Mouse (Mus musculus) forebrain, embryonic 15.5 days (tissue): ENCODE results near the gene Gucd1. TPM values are rescaled to one million over a fixed set of nuclear protein-coding genes. Genes with fewer than 3 reads are reported as not detected.

Experiments
- ATAC-seq: fragments of 200-750 bp; cut with Nextera tagmentation; replicated peaks from 2 replicates; pipeline ENCODE4 v1.8.0; 2017; ENCODE audit warnings: mild to moderate bottlenecking, moderate TSS enrichment, moderate library complexity
- H3K27ac ChIP-seq: fragments of 300-500 bp; sonication (generic); replicated peaks from 2 replicates; pipeline ENCODE4 v1.5.1; 2015; ENCODE audit warnings: mild to moderate bottlenecking, inconsistent platforms
- H3K27me3 ChIP-seq: fragments of 300-500 bp; sonication (generic); 2 replicates; pipeline ENCODE4 v1.6.1; 2015; ENCODE audit warnings: inconsistent platforms
- H3K36me3 ChIP-seq: fragments of 300-500 bp; sonication (generic); 2 replicates; pipeline ENCODE4 v1.6.1; 2015; ENCODE audit warnings: mild to moderate bottlenecking, inconsistent platforms
- H3K4me1 ChIP-seq: fragments of 300-500 bp; sonication (generic); 2 replicates; pipeline ENCODE4 v1.6.1; 2015; ENCODE audit warnings: inconsistent platforms
- H3K4me2 ChIP-seq: fragments of 300-500 bp; sonication (generic); replicated peaks from 2 replicates; pipeline ENCODE4 v1.6.1; 2015; ENCODE audit warnings: mild to moderate bottlenecking, inconsistent platforms
- H3K4me3 ChIP-seq: fragments of 300-500 bp; sonication (generic); 2 replicates; pipeline ENCODE4 v1.5.1; 2015; ENCODE audit warnings: mild to moderate bottlenecking, inconsistent platforms
- H3K9ac ChIP-seq: fragments of 300-500 bp; sonication (generic); replicated peaks from 2 replicates; pipeline ENCODE4 v1.6.1; 2015; ENCODE audit warnings: mild to moderate bottlenecking, inconsistent platforms
- H3K9me3 ChIP-seq: fragments of 300-500 bp; sonication (generic); 2 replicates; pipeline ENCODE4 v1.6.1; 2016; ENCODE audit warnings: inconsistent platforms
- WGBS: fragments of 180-500 bp; shearing (Covaris S2); methylation state at CpG from one replicate; pipeline ENCODE4 v1.1.7; 2015; ENCODE audit warnings: mixed read lengths; 5-methylcytosine and 5-hydroxymethylcytosine counted together
- polyA plus RNA-seq: library from polyadenylated mRNA; unstranded; fragments of >200 nt; fragmentation: Nextera tagmentation; extraction: Ambion mirVana; gene quantifications from 2 replicates; pipeline ENCODE4 v1.2.1, GENCODE M21; 2015

The Gucd1 gene
- polyA plus RNA-seq, 1 experiment from 2014 or later = 20.1 TPM

GRCm38 (mm10) chr10:75451036-75451786 lies 66.6 kb downstream of the Gucd1 start:
- Histone ChIP-seq H3K27ac (no peak overlapping the region), H3K36me3 (no peaks in the 10 kb centered on the region)
- ATAC-seq = peak; percentile 53; the same call in 1 of the 2 replicates

GRCm38 (mm10) chr10:75450331-75450730 lies 67.4 kb downstream of the Gucd1 start:
- H3K27ac ChIP-seq = no peak overlapping the region
- no peaks in the 10 kb centered on the region for H3K36me3 ChIP-seq
- no peaks in the 10 kb centered on the region for H3K9me3 ChIP-seq
- WGBS = 89% methylated on average over 8 of the region's 8 CpGs
- ATAC-seq = no peak
- no peaks in the 10 kb centered on the region for H3K27me3 ChIP-seq
- H3K4me2 ChIP-seq = no peak overlapping the region
- no peak overlapping the region for H3K4me3 ChIP-seq
- peaks cover 16% of the 10 kb centered on the region for H3K4me1 ChIP-seq
- no peak overlapping the region for H3K9ac ChIP-seq

More at GRCm38 (mm10) chr10:75451036-75451786, 66.6 kb downstream of the Gucd1 start:
- WGBS = 15% methylated on average over 10 of the region's 10 CpGs
- Histone ChIP-seq H3K27me3 (no peaks in the 10 kb centered on the region), H3K9ac (no peak overlapping the region), H3K4me3 (no peak overlapping the region), H3K4me2 (no peak overlapping the region), H3K4me1 (peaks cover 20% of the 10 kb centered on the region), H3K9me3 (no peaks in the 10 kb centered on the region)

- no peak for ATAC-seq
- Histone ChIP-seq H3K27me3 (no peaks in the 10 kb centered on the region), H3K9ac (no peak overlapping the region), H3K4me3 (no peak overlapping the region), H3K27ac (no peak overlapping the region), H3K9me3 (no peaks in the 10 kb centered on the region), H3K4me1 (peaks cover 16% of the 10 kb centered on the region), H3K36me3 (no peaks in the 10 kb centered on the region), H3K4me2 (no peak overlapping the region)
- WGBS = 82% methylated on average over 6 of the region's 6 CpGs
Observed at GRCm38 (mm10) chr10:75448806-75449420, 68.9 kb downstream of the Gucd1 start.

- H3K4me3 ChIP-seq = no peak overlapping the region
- no peak overlapping the region for H3K4me2 ChIP-seq
- no peaks in the 10 kb centered on the region for H3K36me3 ChIP-seq
- ATAC-seq = no peak
- peaks cover 16% of the 10 kb centered on the region for H3K4me1 ChIP-seq
- no peak overlapping the region for H3K27ac ChIP-seq
- no peaks in the 10 kb centered on the region for H3K27me3 ChIP-seq
- no peaks in the 10 kb centered on the region for H3K9me3 ChIP-seq
- no peak overlapping the region for H3K9ac ChIP-seq
- 78% methylated on average over 11 of the region's 11 CpGs for WGBS
Observed at GRCm38 (mm10) chr10:75447489-75447888, 70.3 kb downstream of the Gucd1 start.

- Histone ChIP-seq H3K36me3 (no peaks in the 10 kb centered on the region), H3K4me2 (no peak overlapping the region), H3K9ac (no peak overlapping the region), H3K4me3 (no peak overlapping the region), H3K27me3 (no peaks in the 10 kb centered on the region), H3K27ac (no peak overlapping the region), H3K4me1 (peaks cover 14% of the 10 kb centered on the region), H3K9me3 (no peaks in the 10 kb centered on the region)
- ATAC-seq = no peak
- WGBS = 71% methylated on average over 13 of the region's 13 CpGs
Observed at GRCm38 (mm10) chr10:75446501-75447083, 71.2 kb downstream of the Gucd1 start.

GRCm38 (mm10) chr10:75445030-75445429 lies 72.7 kb downstream of the Gucd1 start:
- no peak for ATAC-seq
- WGBS = 63% methylated on average over 8 of the region's 8 CpGs
- peaks cover 5% of the 10 kb centered on the region; the same call in 1 of the 2 replicates for H3K4me1 ChIP-seq
- no peaks in the 10 kb centered on the region for H3K9me3 ChIP-seq
- no peak overlapping the region for H3K27ac ChIP-seq
- no peak overlapping the region for H3K4me3 ChIP-seq
- H3K27me3 ChIP-seq = no peaks in the 10 kb centered on the region
- no peak overlapping the region for H3K9ac ChIP-seq
- no peak overlapping the region for H3K4me2 ChIP-seq
- no peaks in the 10 kb centered on the region for H3K36me3 ChIP-seq

- Histone ChIP-seq H3K9me3 (no peaks in the 10 kb centered on the region), H3K4me2 (no peak overlapping the region), H3K36me3 (no peaks in the 10 kb centered on the region), H3K27ac (0 out of 2 replicates have a peak overlapping the region, but pooled peaks have one; percentile 8), H3K9ac (no peak overlapping the region), H3K27me3 (no peaks in the 10 kb centered on the region), H3K4me3 (no peak overlapping the region), H3K4me1 (peaks cover 7% of the 10 kb centered on the region; the same call in 1 of the 2 replicates)
- WGBS = 78% methylated on average over 19 of the region's 19 CpGs
- ATAC-seq = peak; percentile 73
Observed at GRCm38 (mm10) chr10:75444111-75444826, 73.5 kb downstream of the Gucd1 start.

- Histone ChIP-seq H3K9ac (no peak overlapping the region), H3K4me3 (no peak overlapping the region), H3K4me2 (no peak overlapping the region), H3K36me3 (no peaks in the 10 kb centered on the region), H3K27me3 (no peaks in the 10 kb centered on the region), H3K27ac (no peak overlapping the region), H3K4me1 (peaks cover 13% of the 10 kb centered on the region), H3K9me3 (no peaks in the 10 kb centered on the region)
- 83% methylated on average over 4 of the region's 4 CpGs for WGBS
- no peak for ATAC-seq
Observed at GRCm38 (mm10) chr10:75443017-75443416, 74.8 kb downstream of the Gucd1 start.

- Histone ChIP-seq H3K27ac (no peak overlapping the region), H3K9ac (no peak overlapping the region), H3K27me3 (no peaks in the 10 kb centered on the region), H3K4me2 (no peak overlapping the region), H3K4me1 (peaks cover 23% of the 10 kb centered on the region), H3K36me3 (no peaks in the 10 kb centered on the region), H3K9me3 (no peaks in the 10 kb centered on the region), H3K4me3 (no peak overlapping the region)
- WGBS = 80% methylated on average over 4 of the region's 4 CpGs
- ATAC-seq = no peak
Observed at GRCm38 (mm10) chr10:75441800-75442199, 76.0 kb downstream of the Gucd1 start.

GRCm38 (mm10) chr10:75440756-75441155 lies 77.0 kb downstream of the Gucd1 start:
- H3K9me3 ChIP-seq = no peaks in the 10 kb centered on the region
- no peak overlapping the region for H3K4me2 ChIP-seq
- no peaks in the 10 kb centered on the region for H3K27me3 ChIP-seq
- peaks cover 23% of the 10 kb centered on the region for H3K4me1 ChIP-seq
- ATAC-seq = no peak
- 85% methylated on average over 3 of the region's 3 CpGs for WGBS
- no peak overlapping the region for H3K4me3 ChIP-seq
- H3K27ac ChIP-seq = no peak overlapping the region
- H3K9ac ChIP-seq = no peak overlapping the region
- H3K36me3 ChIP-seq = no peaks in the 10 kb centered on the region

GRCm38 (mm10) chr10:75439211-75439811 lies 78.5 kb downstream of the Gucd1 start:
- H3K9ac ChIP-seq = no peak overlapping the region
- no peaks in the 10 kb centered on the region for H3K9me3 ChIP-seq
- H3K4me1 ChIP-seq = peaks cover 23% of the 10 kb centered on the region
- H3K36me3 ChIP-seq = no peaks in the 10 kb centered on the region
- WGBS = 19% methylated on average over 7 of the region's 7 CpGs
- H3K27me3 ChIP-seq = no peaks in the 10 kb centered on the region
- no peak overlapping the region for H3K4me3 ChIP-seq
- peak overlapping the region; percentile 55 for H3K27ac ChIP-seq
- ATAC-seq = peak; percentile 75
- H3K4me2 ChIP-seq = no peak overlapping the region
